Mouse (Mus musculus): ENCODE results near the gene Rhog. TPM values are rescaled to one million over a fixed set of nuclear protein-coding genes. Genes with fewer than 3 reads are reported as not detected.

Gene Rhog
- total and polyA plus RNA-seq, 3 experiments: 12.2 to 118 (median 22.7) TPM

- no peaks in the 10 kb centered on the region for H3K4me1 ChIP-seq (ENCODE audit: control insufficient read depth in 1 of 2, insufficient read depth in 2 of 2)
- H3K27ac ChIP-seq (ENCODE audit: insufficient read depth, low read depth): no peak overlapping the region
- H3K9ac ChIP-seq (ENCODE audit: insufficient read depth, low read depth): no peak overlapping the region
- no peak for DNase-seq (ENCODE audit: extremely low read depth)
- H3K79me2 ChIP-seq (replicated peaks; ENCODE audit: control insufficient read depth, extremely low read depth, insufficient read depth, poor library complexity, severe bottlenecking): no peaks in the 10 kb centered on the region
- in situ Hi-C loops (cut with MboI; ENCODE audit: low pct_ligation_motif_present, low pct_unique_long_range_greater_than_20kb, low sequenced_read_pairs) (loop anchor here (25.0 kb wide), 1 partner anchor 598 kb away; the partner anchor contains the start of gene Clpb), dilution Hi-C loops (cut with MboI; ENCODE audit: extremely low pct_ligation_motif_present, extremely low pct_unique_long_range_greater_than_20kb, low sequenced_read_pairs) (no loop called here)
- H3K27me3 ChIP-seq (replicated peaks): no peaks in the 10 kb centered on the region
- no peak for TF ChIP-seq POLR2A (IDR thresholded peaks at IDR 0.05; ENCODE audit: low read depth, low read length)
- TF ChIP-seq ZMIZ1 (IDR thresholded peaks at IDR 0.05; ENCODE audit: low read depth, low read length): no peak
- no peak for TF ChIP-seq USF2 (conservative IDR thresholded peaks at IDR 0.05; ENCODE audit: low read depth, low read length)
- no peak for TF ChIP-seq ZNF384 (IDR thresholded peaks at IDR 0.05; ENCODE audit: low read depth, low read length)
- TF ChIP-seq USF1 (IDR thresholded peaks at IDR 0.05; ENCODE audit: low read depth, low read length): no peak
- no peak for TF ChIP-seq ETS1 (conservative IDR thresholded peaks at IDR 0.05; ENCODE audit: low read depth, low read length)
- TF ChIP-seq TBP (conservative IDR thresholded peaks at IDR 0.05; ENCODE audit: low read depth, low read length): no peak
- TF ChIP-seq MAFK (IDR thresholded peaks at IDR 0.05; ENCODE audit: insufficient replicate concordance, low read length): no peak
- TF ChIP-seq BHLHE40 (IDR thresholded peaks at IDR 0.05; ENCODE audit: low read depth, low read length): no peak
- TF ChIP-seq MAZ (IDR thresholded peaks at IDR 0.05; ENCODE audit: low read depth, low read length): no peak
- TF ChIP-seq GABPA (IDR thresholded peaks at IDR 0.05; ENCODE audit: insufficient replicate concordance, low read depth, low read length): no peak
- no peak for TF ChIP-seq CTCF (conservative IDR thresholded peaks at IDR 0.05 in 1 of 2, IDR thresholded peaks at IDR 0.05 in 1 of 2; ENCODE audit: low read depth in 2 of 2, low read length in 2 of 2)
- TF ChIP-seq ZC3H11A (IDR thresholded peaks at IDR 0.05; ENCODE audit: low read depth, low read length): no peak
- no peak for TF ChIP-seq MYC (IDR thresholded peaks at IDR 0.05; ENCODE audit: low read depth, low read length)
- no peak for TF ChIP-seq HCFC1 (IDR thresholded peaks at IDR 0.05; ENCODE audit: low read depth, low read length)
- H3K4me3 ChIP-seq (replicated peaks in 1 of 3; ENCODE audit: low read depth in 2 of 3, low read length in 2 of 3, poor library complexity in 1 of 3): no peak overlapping the region
- no peak overlapping the region for H3K4me2 ChIP-seq (ENCODE audit: insufficient read depth, low read depth, poor library complexity, severe bottlenecking)
- H3K36me3 ChIP-seq (replicated peaks in 1 of 2; ENCODE audit: control insufficient read depth in 1 of 2, insufficient read depth in 1 of 2, low read length in 1 of 2): no peaks in the 10 kb centered on the region
- H3K9me3 ChIP-seq (replicated peaks; ENCODE audit: low read length): no peaks in the 10 kb centered on the region
Measured at GRCm38 (mm10) chr7:102259716-102260479, 4.0 kb upstream of the Rhog start.

GRCm38 (mm10) chr7:102258753-102259152 lies 2.9 kb upstream of the Rhog start:
- no peaks in the 10 kb centered on the region for H3K27me3 ChIP-seq (replicated peaks)
- H3K4me1 ChIP-seq (ENCODE audit: control insufficient read depth in 1 of 2, insufficient read depth in 2 of 2): no peaks in the 10 kb centered on the region
- H3K4me3 ChIP-seq (replicated peaks in 1 of 3; ENCODE audit: low read depth in 2 of 3, low read length in 2 of 3, poor library complexity in 1 of 3): no peak overlapping the region
- in situ Hi-C loops (cut with MboI; ENCODE audit: low pct_ligation_motif_present, low pct_unique_long_range_greater_than_20kb, low sequenced_read_pairs): loop anchor here (25.0 kb wide), 1 partner anchor 596 kb away; the partner anchor contains the start of gene Clpb
- no peaks in the 10 kb centered on the region for H3K79me2 ChIP-seq (replicated peaks; ENCODE audit: control insufficient read depth, extremely low read depth, insufficient read depth, poor library complexity, severe bottlenecking)
- dilution Hi-C loops (cut with MboI; ENCODE audit: extremely low pct_ligation_motif_present, extremely low pct_unique_long_range_greater_than_20kb, low sequenced_read_pairs): no loop called here
- TF ChIP-seq BHLHE40 (IDR thresholded peaks at IDR 0.05; ENCODE audit: low read depth, low read length): no peak
- H3K36me3 ChIP-seq (replicated peaks in 1 of 2; ENCODE audit: control insufficient read depth in 1 of 2, insufficient read depth in 1 of 2, low read length in 1 of 2): no peaks in the 10 kb centered on the region
- H3K27ac ChIP-seq (ENCODE audit: insufficient read depth, low read depth): no peak overlapping the region
- H3K9me3 ChIP-seq (replicated peaks; ENCODE audit: low read length): no peaks in the 10 kb centered on the region
- H3K4me2 ChIP-seq (ENCODE audit: insufficient read depth, low read depth, poor library complexity, severe bottlenecking): no peak overlapping the region
- no peak for DNase-seq (ENCODE audit: extremely low read depth)
- H3K9ac ChIP-seq (ENCODE audit: insufficient read depth, low read depth): no peak overlapping the region

All from CH12.LX (cell line).